Mouse (Mus musculus) cerebellum, adult 11 months (tissue): ENCODE results near the gene Edem1.

ENCODE experiments used
- DNase-seq: peaks from one replicate; pipeline ENCODE4 v3.0.0; 2022

Gene Edem1

GRCm38 (mm10) chr6:108880368-108881013, 52.0 kb downstream of the Edem1 start:
- DNase-seq: no peak

GRCm38 (mm10) chr6:108881074-108881473, 52.6 kb downstream of the Edem1 start:
- no peak for DNase-seq

GRCm38 (mm10) chr6:108883826-108884225, 55.4 kb downstream of the Edem1 start:
- no peak for DNase-seq

DNA sequence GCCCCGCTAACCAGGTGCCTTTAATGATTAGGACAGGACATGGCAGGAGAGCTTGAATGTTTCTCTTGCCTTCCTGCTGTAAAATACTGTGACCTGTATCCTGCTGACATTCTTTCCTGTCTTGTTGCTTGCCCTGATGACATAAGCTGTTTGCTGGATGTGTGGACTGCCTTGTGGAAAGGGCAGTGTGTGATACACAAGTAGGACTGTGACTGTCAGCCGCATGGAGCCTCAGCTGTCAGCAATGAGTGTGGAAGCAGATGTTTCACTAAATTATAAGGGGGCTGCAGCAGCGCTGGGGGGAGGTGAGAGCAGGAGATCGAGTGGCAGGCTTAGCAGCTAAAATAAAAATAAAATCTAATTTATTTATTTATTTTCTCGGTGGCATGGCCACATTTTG, 56.2 kb downstream of the Edem1 start:
- DNase-seq: no peak

DNA sequence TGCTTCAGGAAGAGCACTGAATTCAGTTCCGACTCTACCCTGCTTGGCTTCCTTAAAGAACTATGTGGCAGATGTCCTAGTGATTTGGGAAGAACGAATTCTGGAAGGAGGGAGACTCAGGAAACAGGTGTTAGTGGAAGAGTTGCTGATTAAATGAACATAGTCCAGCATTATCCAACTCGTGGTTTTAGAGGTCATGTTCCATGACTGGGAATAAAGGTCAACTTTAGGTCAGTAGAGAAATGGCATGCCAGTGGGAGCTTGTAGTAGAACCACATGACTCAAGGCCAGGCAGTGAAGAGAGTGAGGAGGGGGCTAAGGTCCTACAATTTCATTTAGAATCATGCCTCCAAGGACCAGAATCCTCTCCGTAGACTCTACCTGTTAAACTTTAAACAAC, 57.9 kb downstream of the Edem1 start:
- no peak for DNase-seq

- DNase-seq: no peak
Observed at GRCm38 (mm10) chr6:108892589-108892988, 64.1 kb downstream of the Edem1 start.

DNA sequence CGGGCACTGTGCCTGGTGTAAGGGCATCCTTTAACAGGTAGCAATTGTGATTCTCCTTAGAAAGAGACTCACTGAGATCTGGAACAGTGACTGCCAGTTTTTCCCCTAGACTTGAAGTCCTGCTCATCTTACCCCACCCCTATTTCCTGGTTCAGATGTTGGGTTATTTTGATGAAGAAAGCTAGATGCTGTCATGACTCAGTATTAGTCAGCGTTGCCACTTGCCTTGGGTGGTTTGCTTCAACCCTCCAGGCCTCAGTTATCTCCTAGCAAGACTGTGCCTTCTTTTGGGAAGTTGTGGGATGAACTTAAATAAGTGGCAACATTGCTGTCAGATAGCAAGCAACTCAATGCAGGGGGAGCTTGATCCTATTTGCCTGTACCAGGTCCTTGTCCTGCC, 66.7 kb downstream of the Edem1 start:
- DNase-seq: no peak

DNA sequence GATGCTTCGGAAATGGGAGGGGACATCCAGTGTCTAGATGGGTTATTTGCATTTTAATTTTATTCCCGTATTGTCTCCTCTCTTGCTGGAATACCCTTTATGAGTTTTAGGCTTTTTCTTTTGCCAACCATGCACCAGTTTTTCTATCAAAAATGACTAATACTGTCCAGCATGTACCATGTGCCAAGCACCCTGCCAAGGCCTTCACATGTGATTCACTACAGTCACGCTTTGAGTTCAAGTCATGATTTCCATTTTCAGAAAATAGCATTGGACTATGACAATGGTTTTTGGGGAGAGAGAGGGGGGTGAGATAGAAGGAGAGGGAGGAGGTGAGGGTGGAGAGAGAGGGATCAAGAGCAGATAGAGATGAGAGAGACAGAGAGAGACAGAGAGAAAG, 67.5 kb downstream of the Edem1 start:
- DNase-seq: no peak

DNA sequence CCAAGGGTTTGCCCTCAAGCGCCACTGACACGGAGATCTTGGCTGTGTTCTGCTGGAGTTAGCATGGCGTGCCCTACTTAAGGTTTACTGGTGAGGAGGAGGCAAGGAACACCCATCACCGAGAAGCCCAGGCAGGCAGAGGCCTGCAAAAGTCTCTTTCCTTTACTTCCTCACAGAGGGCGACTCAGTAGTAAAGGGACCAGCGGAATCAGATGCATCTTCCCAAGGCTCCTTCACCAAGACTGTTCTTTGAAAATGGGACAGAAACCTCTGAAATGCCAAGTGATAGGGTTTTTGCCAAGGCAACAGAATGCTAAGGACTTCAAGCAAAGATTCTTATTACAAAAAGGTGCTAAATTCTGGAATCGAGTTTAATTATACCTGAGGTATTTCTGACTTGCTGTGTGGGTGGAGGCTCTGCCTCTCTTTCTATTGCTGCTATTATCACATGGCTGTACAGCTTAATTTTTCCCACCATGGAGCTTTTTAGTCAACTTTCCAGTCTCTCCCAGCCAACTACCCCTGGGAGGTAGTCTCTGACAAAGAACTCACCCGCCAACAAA, 68.2 kb downstream of the Edem1 start:
- no peak for DNase-seq

GRCm38 (mm10) chr6:108899231-108899630, 70.8 kb downstream of the Edem1 start:
- DNase-seq: no peak

- no peak for DNase-seq
Observed at GRCm38 (mm10) chr6:108902124-108902523, 73.7 kb downstream of the Edem1 start.

GRCm38 (mm10) chr6:108903280-108903679, 74.8 kb downstream of the Edem1 start:
- no peak for DNase-seq

DNA sequence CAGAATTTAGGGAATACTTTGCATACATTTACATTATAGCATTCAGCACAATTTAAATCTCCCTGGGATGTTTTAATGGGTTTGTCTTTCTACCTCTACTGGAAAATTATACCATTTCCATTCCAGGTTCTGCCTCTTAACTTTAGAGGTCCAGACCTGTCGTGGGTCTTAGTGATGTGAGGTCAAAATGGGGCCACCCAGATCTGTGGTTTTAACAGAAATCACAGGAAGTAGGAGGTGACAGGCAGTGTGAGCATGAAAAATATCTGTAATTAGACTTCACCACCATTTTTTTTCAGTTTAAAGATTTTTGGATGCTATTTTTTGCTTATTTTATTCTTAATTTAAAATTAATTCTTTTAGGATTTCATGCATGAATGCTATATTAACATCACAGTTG, 78.1 kb downstream of the Edem1 start:
- no peak for DNase-seq
